In genomic region chr6:148771423-148771822, GRCm38 (mm10) we compare ENCODE assay signal across 26 mouse cellular contexts.
"Had no signal": no experiment of that assay in that cellular context is flagged by ENCODE, and none has a peak within 500 bp of the region (broad histone marks: within the 10 kb centered on the region; RNA-seq: fewer than 3 reads in every experiment).

No protein-coding gene starts in this region.

- H3K27me3 ChIP-seq: embryonic facial prominence, embryonic 12.5 days; embryonic facial prominence, embryonic 13.5 days; embryonic facial prominence, embryonic 15.5 days; forebrain, embryonic 12.5 days; forebrain, embryonic 13.5 days; forebrain, embryonic 15.5 days had no signal

- H3K4me2 ChIP-seq: embryonic facial prominence, embryonic 12.5 days; embryonic facial prominence, embryonic 13.5 days; embryonic facial prominence, embryonic 15.5 days; forebrain, embryonic 12.5 days; forebrain, embryonic 13.5 days; forebrain, embryonic 15.5 days had no signal

- H3K4me3 ChIP-seq: embryonic facial prominence, embryonic 10.5 days; embryonic facial prominence, embryonic 12.5 days; embryonic facial prominence, embryonic 13.5 days; embryonic facial prominence, embryonic 15.5 days; erythroblast, embryonic 14.5 days; forebrain, embryonic 10.5 days; forebrain, embryonic 12.5 days; forebrain, embryonic 13.5 days; forebrain, embryonic 15.5 days; gastrocnemius, adult 2 months; heart, adult 2 months had no signal

- H3K4me1 ChIP-seq: embryonic facial prominence, embryonic 10.5 days; embryonic facial prominence, embryonic 12.5 days; embryonic facial prominence, embryonic 13.5 days; embryonic facial prominence, embryonic 15.5 days; forebrain, embryonic 10.5 days; forebrain, embryonic 12.5 days; forebrain, embryonic 13.5 days; forebrain, embryonic 15.5 days had no signal

- DNase-seq: cerebellum, adult 2 months; cerebellum, adult 8-10 months; cerebellum, adult 9-10 months; cerebellum, adult 9-11 months; cerebellum, postnatal 10 days; cerebellum, postnatal 14 days; cerebellum, postnatal 25 days; cerebellum, postnatal 36 days; embryo, embryonic 11 days; forebrain, postnatal 0 days; gastrocnemius, adult 2 months; gastrocnemius, postnatal 10 days; gastrocnemius, postnatal 14 days; gastrocnemius, postnatal 25 days; gastrocnemius, postnatal 36 days; heart, adult 18-20 months; heart, adult 2 months had no signal

- H3K27ac ChIP-seq: embryonic facial prominence, embryonic 10.5 days; embryonic facial prominence, embryonic 12.5 days; embryonic facial prominence, embryonic 13.5 days; embryonic facial prominence, embryonic 15.5 days; forebrain, embryonic 10.5 days; forebrain, embryonic 12.5 days; forebrain, embryonic 13.5 days; forebrain, embryonic 15.5 days; gastrocnemius, adult 2 months; heart, adult 2 months had no signal

- H3K9me3 ChIP-seq: embryonic facial prominence, embryonic 10.5 days; embryonic facial prominence, embryonic 12.5 days; embryonic facial prominence, embryonic 13.5 days; embryonic facial prominence, embryonic 15.5 days; forebrain, embryonic 10.5 days; forebrain, embryonic 12.5 days; forebrain, embryonic 15.5 days had no signal
